Mouse (Mus musculus): ENCODE measurements around the gene Synpo2. TPM values are rescaled to one million over a fixed set of nuclear protein-coding genes. Genes with fewer than 3 reads are reported as not detected.

Synpo2 gene
- polyA plus RNA-seq, 1 experiment from 2014 or later, result 5.4 TPM

GRCm38 (mm10) chr3:123093640-123094361 is 142.1 kb downstream of the Synpo2 start:
- Histone ChIP-seq H3K27me3 (no peaks in the 10 kb centered on the region), H3K4me3 (no peak overlapping the region), H3K4me1 (peaks cover 4% of the 10 kb centered on the region; the same call in 1 of the 2 replicates), H3K9me3 (no peaks in the 10 kb centered on the region), H3K27ac (replicated peaks) (no peak overlapping the region), H3K36me3 (no peaks in the 10 kb centered on the region), H3K4me2 (replicated peaks) (0 out of 2 replicates have a peak overlapping the region, but pooled peaks have one; percentile 11), H3K9ac (replicated peaks) (no peak overlapping the region)
- ATAC-seq (ENCODE audit: low FRiP score, low read depth), result no peak
- 84% methylated on average over 10 of the region's 11 CpGs for WGBS

GRCm38 (mm10) chr3:123092913-123093639 is 142.9 kb downstream of the Synpo2 start:
- Histone ChIP-seq H3K36me3 (no peaks in the 10 kb centered on the region), H3K9me3 (no peaks in the 10 kb centered on the region), H3K9ac (replicated peaks) (no peak overlapping the region), H3K4me2 (replicated peaks) (0 out of 2 replicates have a peak overlapping the region, but pooled peaks have one; percentile 11), H3K4me1 (peaks cover 4% of the 10 kb centered on the region; the same call in 1 of the 2 replicates), H3K4me3 (no peak overlapping the region), H3K27ac (replicated peaks) (no peak overlapping the region), H3K27me3 (no peaks in the 10 kb centered on the region)
- no peak for ATAC-seq (ENCODE audit: low FRiP score, low read depth)
- 64% methylated on average over 12 of the region's 12 CpGs for WGBS

GRCm38 (mm10) chr3:123092442-123092841 is 143.5 kb downstream of the Synpo2 start:
- Histone ChIP-seq H3K4me1 (peaks cover 4% of the 10 kb centered on the region; the same call in 1 of the 2 replicates), H3K4me2 (replicated peaks) (no peak overlapping the region), H3K9ac (replicated peaks) (no peak overlapping the region), H3K36me3 (no peaks in the 10 kb centered on the region), H3K27ac (replicated peaks) (no peak overlapping the region), H3K9me3 (no peaks in the 10 kb centered on the region), H3K27me3 (no peaks in the 10 kb centered on the region), H3K4me3 (no peak overlapping the region)
- ATAC-seq (ENCODE audit: low FRiP score, low read depth), result no peak
- 62% methylated on average over 6 of the region's 6 CpGs for WGBS

GRCm38 (mm10) chr3:123089297-123090020 is 146.5 kb downstream of the Synpo2 start:
- Histone ChIP-seq H3K4me1 (peaks cover 4% of the 10 kb centered on the region; the same call in 1 of the 2 replicates), H3K4me2 (replicated peaks) (no peak overlapping the region), H3K4me3 (no peak overlapping the region), H3K36me3 (no peaks in the 10 kb centered on the region), H3K9me3 (no peaks in the 10 kb centered on the region), H3K9ac (replicated peaks) (no peak overlapping the region), H3K27me3 (no peaks in the 10 kb centered on the region), H3K27ac (replicated peaks) (no peak overlapping the region)
- no peak for ATAC-seq (ENCODE audit: low FRiP score, low read depth)
- 85% methylated on average over 11 of the region's 11 CpGs for WGBS

DNA sequence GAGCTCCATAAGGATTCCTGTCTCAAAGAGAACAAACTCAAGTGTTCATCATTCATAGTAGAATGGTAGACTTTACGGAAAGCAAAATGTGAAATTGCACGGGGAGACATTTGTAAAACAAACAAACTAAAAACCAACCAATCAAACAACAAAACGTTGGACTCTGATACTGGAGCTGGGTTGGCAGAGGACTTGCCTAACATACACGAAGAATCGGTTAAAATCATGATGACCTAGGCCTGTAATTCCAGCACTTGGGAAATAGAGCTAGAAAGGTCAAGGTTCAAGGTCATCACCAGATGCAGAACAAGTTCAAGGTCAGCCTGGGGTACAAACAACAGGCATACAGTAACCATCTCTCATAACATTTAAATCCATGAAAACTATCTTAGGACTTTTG is 147.7 kb downstream of the Synpo2 start:
- no peaks in the 10 kb centered on the region for H3K36me3 ChIP-seq
- H3K27ac ChIP-seq (replicated peaks), result no peak overlapping the region
- 91% methylated on average over 5 of the region's 5 CpGs for WGBS
- no peaks in the 10 kb centered on the region for H3K9me3 ChIP-seq
- H3K4me1 ChIP-seq, result peaks cover 1% of the 10 kb centered on the region; the same call in 1 of the 2 replicates
- H3K4me3 ChIP-seq, result no peak overlapping the region
- no peak for ATAC-seq (ENCODE audit: low FRiP score, low read depth)
- no peaks in the 10 kb centered on the region for H3K27me3 ChIP-seq
- no peak overlapping the region for H3K4me2 ChIP-seq (replicated peaks)
- H3K9ac ChIP-seq (replicated peaks), result no peak overlapping the region

- H3K4me2 ChIP-seq (replicated peaks), result no peak overlapping the region
- 91% methylated on average over 16 of the region's 16 CpGs for WGBS
- H3K27me3 ChIP-seq, result no peaks in the 10 kb centered on the region
- no peak for ATAC-seq (ENCODE audit: low FRiP score, low read depth)
- H3K36me3 ChIP-seq, result no peaks in the 10 kb centered on the region
- H3K9ac ChIP-seq (replicated peaks), result no peak overlapping the region
- no peaks in the 10 kb centered on the region for H3K4me1 ChIP-seq
- no peaks in the 10 kb centered on the region for H3K9me3 ChIP-seq
- no peak overlapping the region for H3K4me3 ChIP-seq
- no peak overlapping the region for H3K27ac ChIP-seq (replicated peaks)
Observed at GRCm38 (mm10) chr3:123085871-123086501, 150.0 kb downstream of the Synpo2 start.

DNA sequence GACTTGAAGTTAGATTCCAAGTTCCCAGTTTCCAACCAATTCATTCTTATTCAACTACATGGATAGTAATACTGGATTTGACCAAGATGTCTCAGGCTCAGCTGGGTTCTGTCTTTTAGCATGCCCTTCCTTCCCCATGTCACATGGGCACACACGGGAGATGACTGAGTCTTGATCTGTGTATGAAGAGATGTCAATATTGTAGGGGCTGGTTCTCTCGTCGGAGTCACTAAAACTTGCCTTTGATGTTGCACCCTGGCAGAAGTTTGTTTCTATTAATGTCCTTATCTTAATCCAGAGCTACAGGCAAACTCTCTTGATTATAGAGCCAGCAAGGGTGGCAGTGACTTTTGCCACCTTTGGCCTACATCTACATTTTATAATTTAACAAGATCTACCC is 154.3 kb downstream of the Synpo2 start:
- no peak for ATAC-seq (ENCODE audit: low FRiP score, low read depth)
- no peak overlapping the region for H3K9ac ChIP-seq (replicated peaks)
- H3K9me3 ChIP-seq, result no peaks in the 10 kb centered on the region
- no peak overlapping the region for H3K4me2 ChIP-seq (replicated peaks)
- no peak overlapping the region for H3K4me3 ChIP-seq
- no peaks in the 10 kb centered on the region for H3K36me3 ChIP-seq
- H3K4me1 ChIP-seq, result 0 out of 2 replicates have a peak, but pooled peaks cover 4% of the 10 kb centered on the region
- 92% methylated on average over 3 of the region's 3 CpGs for WGBS
- H3K27me3 ChIP-seq, result no peaks in the 10 kb centered on the region
- no peak overlapping the region for H3K27ac ChIP-seq (replicated peaks)

GRCm38 (mm10) chr3:123080943-123081342 is 155.0 kb downstream of the Synpo2 start:
- Histone ChIP-seq H3K36me3 (no peaks in the 10 kb centered on the region), H3K4me2 (replicated peaks) (no peak overlapping the region), H3K4me1 (0 out of 2 replicates have a peak, but pooled peaks cover 4% of the 10 kb centered on the region), H3K4me3 (no peak overlapping the region), H3K27ac (replicated peaks) (no peak overlapping the region), H3K27me3 (no peaks in the 10 kb centered on the region), H3K9ac (replicated peaks) (no peak overlapping the region), H3K9me3 (no peaks in the 10 kb centered on the region)
- 70% methylated on average over 7 of the region's 7 CpGs for WGBS
- no peak for ATAC-seq (ENCODE audit: low FRiP score, low read depth)

GRCm38 (mm10) chr3:123080017-123080725 is 155.8 kb downstream of the Synpo2 start:
- no peak overlapping the region for H3K9ac ChIP-seq (replicated peaks)
- 0 out of 2 replicates have a peak, but pooled peaks cover 4% of the 10 kb centered on the region for H3K4me1 ChIP-seq
- H3K27ac ChIP-seq (replicated peaks), result no peak overlapping the region
- no peak overlapping the region for H3K4me3 ChIP-seq
- H3K27me3 ChIP-seq, result no peaks in the 10 kb centered on the region
- no peak overlapping the region for H3K4me2 ChIP-seq (replicated peaks)
- H3K9me3 ChIP-seq, result no peaks in the 10 kb centered on the region
- no peaks in the 10 kb centered on the region for H3K36me3 ChIP-seq
- no peak for ATAC-seq (ENCODE audit: low FRiP score, low read depth)
- WGBS, result 82% methylated on average over 19 of the region's 19 CpGs

DNA sequence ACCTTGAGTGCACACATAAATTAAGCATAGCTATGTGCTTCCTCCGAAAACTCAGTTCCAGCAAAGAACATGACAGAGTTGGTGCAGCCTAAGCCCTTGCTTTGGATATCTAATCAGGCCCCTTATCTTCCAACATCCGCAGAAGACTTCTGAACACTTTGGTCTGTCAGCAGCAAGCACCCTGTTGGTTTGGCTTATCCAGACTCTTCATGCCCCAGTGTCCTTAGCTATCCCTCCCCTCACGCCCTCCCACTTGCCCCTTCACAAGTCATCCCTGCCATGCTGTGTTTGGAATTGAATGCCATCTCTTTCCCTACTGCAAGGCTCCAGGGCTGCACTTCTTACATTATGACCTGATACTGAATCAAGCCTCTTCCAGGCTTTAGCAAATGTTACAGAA is 160.2 kb downstream of the Synpo2 start:
- no peak overlapping the region for H3K4me3 ChIP-seq
- no peak overlapping the region for H3K9ac ChIP-seq (replicated peaks)
- H3K27ac ChIP-seq (replicated peaks), result no peak overlapping the region
- H3K4me1 ChIP-seq, result 0 out of 2 replicates have a peak, but pooled peaks cover 2% of the 10 kb centered on the region
- H3K27me3 ChIP-seq, result no peaks in the 10 kb centered on the region
- H3K9me3 ChIP-seq, result no peaks in the 10 kb centered on the region
- WGBS, result 80% methylated on average over 3 of the region's 3 CpGs
- no peaks in the 10 kb centered on the region for H3K36me3 ChIP-seq
- H3K4me2 ChIP-seq (replicated peaks), result no peak overlapping the region
- ATAC-seq (ENCODE audit: low FRiP score, low read depth), result no peak

GRCm38 (mm10) chr3:123075034-123075433 is 160.9 kb downstream of the Synpo2 start:
- no peaks in the 10 kb centered on the region for H3K27me3 ChIP-seq
- H3K27ac ChIP-seq (replicated peaks), result no peak overlapping the region
- ATAC-seq (ENCODE audit: low FRiP score, low read depth), result no peak
- no peaks in the 10 kb centered on the region for H3K4me1 ChIP-seq
- H3K4me3 ChIP-seq, result no peak overlapping the region
- H3K9me3 ChIP-seq, result no peaks in the 10 kb centered on the region
- no peaks in the 10 kb centered on the region for H3K36me3 ChIP-seq
- no peak overlapping the region for H3K9ac ChIP-seq (replicated peaks)
- no peak overlapping the region for H3K4me2 ChIP-seq (replicated peaks)

All from midbrain, embryonic 12.5 days (tissue).